Mouse (Mus musculus): ENCODE measurements at regions not wholly inside any gene's neighbourhood (a gene's known extent, or its start where the extent isn't known, plus 50 kb on each side); places are given as distances from the start of the nearest gene placed in this dataset.

DNA sequence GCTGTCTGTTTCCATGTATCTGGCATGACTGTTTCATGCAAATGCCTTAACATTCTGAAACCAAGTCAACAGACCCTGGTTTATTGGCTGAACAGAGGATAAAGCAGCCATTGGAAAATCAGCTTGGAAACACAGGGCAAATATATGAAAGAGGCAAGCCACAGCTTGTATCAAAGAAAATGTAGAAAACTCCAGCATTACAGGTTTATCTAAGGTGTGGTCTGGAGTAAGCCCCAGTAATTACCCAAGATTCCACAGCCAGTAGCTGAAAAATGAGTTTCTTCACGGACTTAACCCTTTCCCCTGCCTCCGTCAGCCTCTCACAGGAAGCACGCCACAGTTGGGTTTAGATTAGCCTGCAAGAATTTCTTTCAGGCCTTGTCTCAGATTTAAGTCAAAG is 259.1 kb downstream of the Sox2 start:
- H3K27ac ChIP-seq (ENCODE audit: insufficient read depth, low read depth, low read length), result no peak overlapping the region

GRCm38 (mm10) chr3:34918326-34918932 is 268.2 kb downstream of the Sox2 start:
- Histone ChIP-seq H3K27me3 (ENCODE audit: control insufficient read depth, insufficient read depth, low read length) (no peaks in the 10 kb centered on the region), H3K27ac (ENCODE audit: insufficient read depth, low read depth, low read length) (no peak overlapping the region), H3K4me3 (ENCODE audit: low read depth, low read length) (no peak overlapping the region), H3K4me1 (ENCODE audit: control insufficient read depth, insufficient read depth, insufficient read length, low read length) (no peaks in the 10 kb centered on the region), H3K36me3 (ENCODE audit: control insufficient read depth, insufficient read depth, low read length) (no peaks in the 10 kb centered on the region)
- no peak for TF ChIP-seq CTCF (IDR thresholded peaks at IDR 0.05; ENCODE audit: extremely low read depth, insufficient read length, insufficient replicate concordance, low read depth, low read length)
- TF ChIP-seq POLR2A (IDR thresholded peaks at IDR 0.05; ENCODE audit: low read depth, low read length), result no peak
- WGBS, result 65% methylated on average over 6 of the region's 6 CpGs

More for the DNA sequence above, 259.1 kb downstream of the Sox2 start:
- H3K4me1 ChIP-seq (ENCODE audit: control insufficient read depth, insufficient read depth, insufficient read length, low read length), result no peaks in the 10 kb centered on the region
- WGBS, result 43% methylated on average over 3 of the region's 3 CpGs
- H3K4me3 ChIP-seq (ENCODE audit: low read depth, low read length), result no peak overlapping the region
- H3K27me3 ChIP-seq (ENCODE audit: control insufficient read depth, insufficient read depth, low read length), result no peaks in the 10 kb centered on the region
- no peak for TF ChIP-seq POLR2A (IDR thresholded peaks at IDR 0.05; ENCODE audit: low read depth, low read length)
- no peak for TF ChIP-seq CTCF (IDR thresholded peaks at IDR 0.05; ENCODE audit: extremely low read depth, insufficient read length, insufficient replicate concordance, low read depth, low read length)
- H3K36me3 ChIP-seq (ENCODE audit: control insufficient read depth, insufficient read depth, low read length), result no peaks in the 10 kb centered on the region

DNA sequence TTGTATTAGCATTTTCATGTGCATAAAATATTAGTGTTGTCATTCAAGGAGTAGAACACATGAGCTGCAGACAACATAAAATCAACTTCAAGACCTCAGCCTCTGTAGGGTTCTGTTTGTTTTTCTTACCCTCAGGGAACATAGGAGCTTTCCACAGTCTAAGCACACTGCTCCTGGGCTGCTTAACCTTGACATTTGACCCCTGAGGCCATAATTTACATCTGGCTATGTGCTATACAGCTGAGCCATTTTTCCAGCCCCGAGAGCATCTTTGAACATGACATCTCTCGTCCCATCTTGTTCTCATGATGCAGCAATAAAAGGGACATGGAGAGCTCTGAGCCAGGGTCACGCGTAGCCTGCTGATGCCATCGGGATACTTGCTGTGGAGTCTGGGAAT is 270.3 kb downstream of the Sox2 start:
- Histone ChIP-seq H3K27me3 (ENCODE audit: control insufficient read depth, insufficient read depth, low read length) (no peaks in the 10 kb centered on the region), H3K4me1 (ENCODE audit: control insufficient read depth, insufficient read depth, insufficient read length, low read length) (no peaks in the 10 kb centered on the region), H3K4me3 (ENCODE audit: low read depth, low read length) (no peak overlapping the region), H3K27ac (ENCODE audit: insufficient read depth, low read depth, low read length) (no peak overlapping the region), H3K36me3 (ENCODE audit: control insufficient read depth, insufficient read depth, low read length) (no peaks in the 10 kb centered on the region)
- TF ChIP-seq POLR2A (IDR thresholded peaks at IDR 0.05; ENCODE audit: low read depth, low read length) (no peak), CTCF (IDR thresholded peaks at IDR 0.05; ENCODE audit: extremely low read depth, insufficient read length, insufficient replicate concordance, low read depth, low read length) (no peak)
- WGBS, result 81% methylated on average over 5 of the region's 5 CpGs

DNA sequence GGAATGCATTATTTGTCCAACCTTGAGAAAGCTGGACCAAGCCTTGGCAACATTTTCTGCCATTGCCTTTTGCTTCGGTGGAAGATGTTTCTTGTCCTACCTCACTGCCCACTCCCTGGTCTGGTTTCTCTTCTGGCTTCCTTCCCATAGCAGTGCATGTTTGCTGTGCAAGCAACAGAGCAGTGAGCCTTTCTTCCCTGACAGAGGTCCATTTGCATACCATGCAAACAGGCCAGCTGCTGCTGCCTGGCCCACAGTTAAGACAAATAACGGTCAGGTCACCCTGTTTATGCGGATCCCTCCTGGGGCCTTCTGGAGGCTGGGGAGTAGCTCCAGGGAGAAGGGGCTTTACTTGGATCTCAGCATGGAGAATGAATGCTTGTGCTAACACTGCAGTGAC is 299.7 kb downstream of the Sox2 start:
- 28% methylated on average over 3 of the region's 3 CpGs for WGBS
- Histone ChIP-seq H3K4me1 (ENCODE audit: control insufficient read depth, insufficient read depth, insufficient read length, low read length) (no peaks in the 10 kb centered on the region), H3K27me3 (ENCODE audit: control insufficient read depth, insufficient read depth, low read length) (no peaks in the 10 kb centered on the region), H3K36me3 (ENCODE audit: control insufficient read depth, insufficient read depth, low read length) (no peaks in the 10 kb centered on the region), H3K4me3 (ENCODE audit: low read depth, low read length) (no peak overlapping the region), H3K27ac (ENCODE audit: insufficient read depth, low read depth, low read length) (no peak overlapping the region)
- TF ChIP-seq POLR2A (IDR thresholded peaks at IDR 0.05; ENCODE audit: low read depth, low read length), result no peak
- no peak for TF ChIP-seq CTCF (IDR thresholded peaks at IDR 0.05; ENCODE audit: extremely low read depth, insufficient read length, insufficient replicate concordance, low read depth, low read length)

- Histone ChIP-seq H3K27me3 (ENCODE audit: control insufficient read depth, insufficient read depth, low read length) (no peaks in the 10 kb centered on the region), H3K27ac (ENCODE audit: insufficient read depth, low read depth, low read length) (no peak overlapping the region), H3K36me3 (ENCODE audit: control insufficient read depth, insufficient read depth, low read length) (no peaks in the 10 kb centered on the region), H3K4me1 (ENCODE audit: control insufficient read depth, insufficient read depth, insufficient read length, low read length) (no peaks in the 10 kb centered on the region), H3K4me3 (ENCODE audit: low read depth, low read length) (no peak overlapping the region)
- no peak for TF ChIP-seq CTCF (IDR thresholded peaks at IDR 0.05; ENCODE audit: extremely low read depth, insufficient read length, insufficient replicate concordance, low read depth, low read length)
- TF ChIP-seq POLR2A (IDR thresholded peaks at IDR 0.05; ENCODE audit: low read depth, low read length), result no peak
- 72% methylated on average over 4 of the region's 4 CpGs for WGBS
Measured at GRCm38 (mm10) chr3:34956183-34956582, 306.0 kb downstream of the Sox2 start.

- H3K4me1 ChIP-seq (ENCODE audit: control insufficient read depth, insufficient read depth, insufficient read length, low read length), result no peaks in the 10 kb centered on the region
- H3K36me3 ChIP-seq (ENCODE audit: control insufficient read depth, insufficient read depth, low read length), result no peaks in the 10 kb centered on the region
- H3K27ac ChIP-seq (ENCODE audit: insufficient read depth, low read depth, low read length), result no peak overlapping the region
- TF ChIP-seq POLR2A (IDR thresholded peaks at IDR 0.05; ENCODE audit: low read depth, low read length) (no peak), CTCF (IDR thresholded peaks at IDR 0.05; ENCODE audit: extremely low read depth, insufficient read length, insufficient replicate concordance, low read depth, low read length) (no peak)
- 73% methylated on average over 19 of the region's 19 CpGs for WGBS
- no peak overlapping the region for H3K4me3 ChIP-seq (ENCODE audit: low read depth, low read length)
- no peaks in the 10 kb centered on the region for H3K27me3 ChIP-seq (ENCODE audit: control insufficient read depth, insufficient read depth, low read length)
Measured at GRCm38 (mm10) chr3:34959044-34959521, 308.9 kb downstream of the Sox2 start.

GRCm38 (mm10) chr3:34966442-34966841 is 316.2 kb downstream of the Sox2 start:
- no peaks in the 10 kb centered on the region for H3K36me3 ChIP-seq (ENCODE audit: control insufficient read depth, insufficient read depth, low read length)
- no peak overlapping the region for H3K27ac ChIP-seq (ENCODE audit: insufficient read depth, low read depth, low read length)
- WGBS, result 77% methylated on average over 6 of the region's 6 CpGs

More at GRCm38 (mm10) chr3:34966442-34966841, 316.2 kb downstream of the Sox2 start:
- no peak for TF ChIP-seq CTCF (IDR thresholded peaks at IDR 0.05; ENCODE audit: extremely low read depth, insufficient read length, insufficient replicate concordance, low read depth, low read length)
- TF ChIP-seq POLR2A (IDR thresholded peaks at IDR 0.05; ENCODE audit: low read depth, low read length), result no peak
- Histone ChIP-seq H3K27me3 (ENCODE audit: control insufficient read depth, insufficient read depth, low read length) (no peaks in the 10 kb centered on the region), H3K4me1 (ENCODE audit: control insufficient read depth, insufficient read depth, insufficient read length, low read length) (no peaks in the 10 kb centered on the region), H3K4me3 (ENCODE audit: low read depth, low read length) (no peak overlapping the region)

All from small intestine, adult 2 months (tissue).